Mouse (Mus musculus): ENCODE results near the gene Cfl2.
"Not testable (repeated sequence)": the region's sequence is repeated elsewhere in the genome, so short reads cannot be mapped to it uniquely, and the experiment has no call there.

Gene Cfl2

GRCm38 (mm10) chr12:54831927-54832326 lies 30.8 kb downstream of the Cfl2 start:
- in situ Hi-C loops (cut with MboI, MseI), result not testable (repeated sequence)

GRCm38 (mm10) chr12:54830574-54830973 lies 32.1 kb downstream of the Cfl2 start:
- in situ Hi-C loops (cut with MboI, MseI), result no loop called here

GRCm38 (mm10) chr12:54829876-54830275 lies 32.8 kb downstream of the Cfl2 start:
- in situ Hi-C loops (cut with MboI, MseI), result no loop called here

GRCm38 (mm10) chr12:54828043-54828442 lies 34.6 kb downstream of the Cfl2 start:
- in situ Hi-C loops (cut with MboI, MseI), result no loop called here

- in situ Hi-C loops (cut with MboI, MseI), result no loop called here
Observed at GRCm38 (mm10) chr12:54825202-54825601, 37.5 kb downstream of the Cfl2 start.

- in situ Hi-C loops (cut with MboI, MseI), result no loop called here
Observed at GRCm38 (mm10) chr12:54822836-54823426, 39.7 kb downstream of the Cfl2 start.

- in situ Hi-C loops (cut with MboI, MseI), result no loop called here
Observed at GRCm38 (mm10) chr12:54820684-54821161, 42.0 kb downstream of the Cfl2 start.

GRCm38 (mm10) chr12:54819181-54819935 lies 43.3 kb downstream of the Cfl2 start:
- in situ Hi-C loops (cut with MboI, MseI), result no loop called here

GRCm38 (mm10) chr12:54810142-54810541 lies 52.5 kb downstream of the Cfl2 start:
- in situ Hi-C loops (cut with MboI, MseI), result no loop called here
